Mouse (Mus musculus) MEL (cell line): ENCODE results near the gene Ccdc155. TPM values are rescaled to one million over a fixed set of nuclear protein-coding genes. Genes with fewer than 3 reads are reported as not detected.

Source experiments
- DNase-seq: peaks from one replicate; pipeline ENCODE4 v3.0.0; 2011; ENCODE audit warnings: low read depth, low spot score
- H3K27ac ChIP-seq: 2 replicates; pipeline ENCODE4 v1.5.1; 2012; ENCODE audit warnings: low read depth, mild to moderate bottlenecking, control low read depth, low read length, moderate library complexity; ENCODE audit not compliant: control insufficient read depth
- H3K27me3 ChIP-seq, 2 experiments: fragments of 150-350 bp in 1 of 2; sonication (generic) in 1 of 2; 2 replicates each; pipeline ENCODE4 v1.6.1; 2012; ENCODE audit warnings: low read length in 2 of 2, mild to moderate bottlenecking in 2 of 2, improper control_type of control experiment in 1 of 2, moderate library complexity in 1 of 2; ENCODE audit not compliant: insufficient read depth in 2 of 2, control insufficient read depth in 1 of 2
- H3K36me3 ChIP-seq, 2 experiments: 2 replicates each; pipeline ENCODE4 v1.6.1; 2012 to 2014; ENCODE audit warnings: low read length in 2 of 2, improper control_type of control experiment in 1 of 2, inconsistent platforms in 1 of 2, mild to moderate bottlenecking in 1 of 2; ENCODE audit not compliant: insufficient read depth in 2 of 2, control insufficient read depth in 1 of 2
- H3K4me1 ChIP-seq, 2 experiments: fragments of 150-350 bp in 1 of 2; sonication (generic) in 1 of 2; 2 replicates each; pipeline ENCODE4 v1.6.1; 2012; ENCODE audit warnings: low read length in 2 of 2, improper control_type of control experiment in 1 of 2, mild to moderate bottlenecking in 1 of 2; ENCODE audit not compliant: insufficient read depth in 2 of 2, control insufficient read depth in 1 of 2
- H3K4me3 ChIP-seq, 2 experiments: fragments of 150-350 bp in 1 of 2; sonication (generic) in 1 of 2; 2 replicates each; pipeline ENCODE4 v1.5.1; 2012; ENCODE audit warnings: low read depth in 2 of 2, low read length in 2 of 2, mild to moderate bottlenecking in 2 of 2, moderate library complexity in 2 of 2, control low read depth in 1 of 2, improper control_type of control experiment in 1 of 2; ENCODE audit not compliant: control insufficient read depth in 1 of 2, insufficient read depth in 1 of 2
- H3K79me2 ChIP-seq: 2 replicates; pipeline ENCODE4 v1.6.1; 2012; ENCODE audit warnings: mild to moderate bottlenecking, low read length, moderate library complexity; ENCODE audit not compliant: control insufficient read depth, poor library complexity, insufficient read depth
- H3K9ac ChIP-seq: 2 replicates; pipeline ENCODE4 v1.6.1; 2012; ENCODE audit warnings: low read depth, mild to moderate bottlenecking, control low read depth, low read length, moderate library complexity; ENCODE audit not compliant: control insufficient read depth, poor library complexity, severe bottlenecking
- H3K9me3 ChIP-seq: fragments of 150-350 bp; sonication (generic); replicated peaks from 2 replicates; pipeline ENCODE4 v1.6.1; 2012; ENCODE audit warnings: mild to moderate bottlenecking, low read length, improper control_type of control experiment, moderate library complexity; ENCODE audit not compliant: insufficient read depth
- CHD2 ChIP-seq: IDR thresholded peaks from 2 replicates; pipeline ENCODE4 v1.6.1; 2011; ENCODE audit warnings: low read length, improper control_type of control experiment
- ELF1 ChIP-seq: IDR thresholded peaks from 2 replicates; pipeline ENCODE4 v1.6.1; 2014; ENCODE audit warnings: low read depth, mild to moderate bottlenecking, inconsistent platforms, low read length, improper control_type of control experiment, moderate library complexity
- EP300 ChIP-seq, 2 experiments: IDR thresholded peaks; 2 replicates each; pipeline ENCODE4 v1.6.1; 2011; ENCODE audit warnings: improper control_type of control experiment in 2 of 2, low read length in 2 of 2, low read depth in 1 of 2, mild to moderate bottlenecking in 1 of 2
- GATA1 ChIP-seq: IDR thresholded peaks from 2 replicates; pipeline ENCODE4 v1.6.1; 2011; ENCODE audit warnings: low read depth, low read length, improper control_type of control experiment
- KAT2A ChIP-seq: conservative IDR thresholded peaks from 2 replicates; pipeline ENCODE4 v1.6.1; 2012; ENCODE audit warnings: low read depth, low read length, improper control_type of control experiment, inconsistent platforms
- MAFK ChIP-seq: IDR thresholded peaks from 2 replicates; pipeline ENCODE4 v1.6.1; 2011; ENCODE audit warnings: low read depth, mild to moderate bottlenecking, low read length, improper control_type of control experiment, borderline replicate concordance
- MAX ChIP-seq: IDR thresholded peaks from 2 replicates; pipeline ENCODE4 v1.6.1; 2011; ENCODE audit warnings: low read length, improper control_type of control experiment
- MAZ ChIP-seq: IDR thresholded peaks from 2 replicates; pipeline ENCODE4 v1.6.1; 2012; ENCODE audit warnings: low read depth, mild to moderate bottlenecking, inconsistent platforms, low read length, improper control_type of control experiment
- MEF2A ChIP-seq: IDR thresholded peaks from 2 replicates; pipeline ENCODE4 v1.6.1; 2014; ENCODE audit warnings: low read depth, mild to moderate bottlenecking, inconsistent platforms, low read length, improper control_type of control experiment; ENCODE audit not compliant: poor library complexity, insufficient replicate concordance, severe bottlenecking; ENCODE audit errors: extremely low read depth
- MYB ChIP-seq: IDR thresholded peaks from 2 replicates; pipeline ENCODE4 v1.6.1; 2011; ENCODE audit warnings: mild to moderate bottlenecking, low read depth, low read length, improper control_type of control experiment
- MYC ChIP-seq: IDR thresholded peaks from 2 replicates; pipeline ENCODE4 v1.6.1; 2011; ENCODE audit warnings: low read depth, mild to moderate bottlenecking, low read length, improper control_type of control experiment, moderate library complexity
- POLR2AphosphoS2 ChIP-seq: IDR thresholded peaks from 2 replicates; pipeline ENCODE4 v1.6.1; 2011; ENCODE audit warnings: low read length, improper control_type of control experiment
- POLR2AphosphoS5 ChIP-seq: IDR thresholded peaks from 2 replicates; pipeline ENCODE4 v1.6.1; 2012; ENCODE audit warnings: low read depth, borderline replicate concordance, mild to moderate bottlenecking, inconsistent platforms, low read length, moderate library complexity, mixed read lengths
- RCOR1 ChIP-seq: IDR thresholded peaks from 2 replicates; pipeline ENCODE4 v1.6.1; 2012; ENCODE audit warnings: low read depth, mild to moderate bottlenecking, inconsistent platforms, low read length, improper control_type of control experiment
- TBP ChIP-seq: IDR thresholded peaks from 2 replicates; pipeline ENCODE4 v1.8.0; 2011; ENCODE audit warnings: low read depth, low read length, improper control_type of control experiment
- TCF12 ChIP-seq: IDR thresholded peaks from 2 replicates; pipeline ENCODE4 v1.6.1; 2014; ENCODE audit warnings: low read depth, mild to moderate bottlenecking, inconsistent platforms, low read length, improper control_type of control experiment, moderate library complexity
- UBTF ChIP-seq: IDR thresholded peaks from 2 replicates; pipeline ENCODE4 v1.6.1; 2012; ENCODE audit warnings: low read depth, mild to moderate bottlenecking, inconsistent platforms, low read length, improper control_type of control experiment, moderate library complexity, borderline replicate concordance; ENCODE audit not compliant: insufficient read depth
- USF2 ChIP-seq, 2 experiments: IDR thresholded peaks; 2 replicates each; pipeline ENCODE4 v1.6.1; 2011 to 2012; ENCODE audit warnings: improper control_type of control experiment in 2 of 2, low read length in 2 of 2, borderline replicate concordance in 1 of 2, inconsistent platforms in 1 of 2, low read depth in 1 of 2, mild to moderate bottlenecking in 1 of 2; ENCODE audit not compliant: insufficient read depth in 1 of 2
- ZKSCAN1 ChIP-seq: IDR thresholded peaks from 2 replicates; pipeline ENCODE4 v1.6.1; 2012; ENCODE audit warnings: low read depth, mild to moderate bottlenecking, inconsistent platforms, low read length, improper control_type of control experiment, moderate library complexity
- polyA plus RNA-seq, 2 experiments: library from polyadenylated mRNA; stranded (reverse) in 1 of 2; unstranded in 1 of 2; fragments of >175 nt in 1 of 2; fragments of >200 nt in 1 of 2; gene quantifications; 2 replicates each; pipeline versions ENCODE4 v1.2.1 to v1.2.4; 2012; ENCODE audit warnings: low replicate concordance in 2 of 2, low read depth in 1 of 2; ENCODE audit not compliant: insufficient read length in 2 of 2, insufficient read depth in 1 of 2, missing spikeins in 1 of 2
- total RNA-seq: library from RNA; depleted of rRNA; stranded (reverse); fragments of 300-350 nt; gene quantifications from 2 replicates; pipeline ENCODE4 v1.2.3, GENCODE M21; 2012

Ccdc155 gene
- total and polyA plus RNA-seq, 3 experiments: 0.27 to 0.38 TPM; not detected in 1

DNA sequence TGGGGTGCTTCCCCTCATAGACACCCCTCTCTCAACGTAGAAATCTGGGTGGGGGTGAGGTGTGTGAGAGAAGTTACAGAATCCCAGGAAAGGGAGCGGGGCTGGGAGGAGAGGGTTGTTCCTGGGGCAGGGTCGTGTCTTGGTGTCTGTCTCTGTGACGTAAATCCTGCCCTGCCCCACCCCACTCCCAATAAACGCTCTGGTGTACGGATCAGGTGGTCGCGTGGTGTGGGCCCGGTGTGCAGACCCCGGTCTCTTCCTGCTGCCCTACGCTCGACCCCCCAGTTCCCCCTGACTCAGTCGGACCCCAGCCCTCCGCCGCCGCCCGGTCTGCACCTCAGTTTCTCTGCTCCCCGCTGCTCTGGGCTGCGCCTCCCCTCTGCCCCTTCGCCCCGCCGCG is 28.8 kb downstream of the Ccdc155 start:
- H3K27ac ChIP-seq: no peak overlapping the region
- TF ChIP-seq MAX (no peak), MAZ (no peak), POLR2AphosphoS2 (no peak), CHD2 (no peak), MYB (no peak), GATA1 (no peak), TBP (no peak), USF2 (IDR thresholded peaks at IDR 0.05; ENCODE audit: borderline replicate concordance in 1 of 2, insufficient read depth in 1 of 2, low read depth in 1 of 2, low read length in 2 of 2) (no peak), TCF12 (no peak), MAFK (no peak), EP300 (IDR thresholded peaks at IDR 0.05; ENCODE audit: low read depth in 1 of 2, low read length in 2 of 2) (no peak), MEF2A (no peak), POLR2AphosphoS5 (no peak), ZKSCAN1 (no peak), RCOR1 (no peak), ELF1 (no peak), KAT2A (no peak), UBTF (no peak), MYC (no peak)
- no peaks in the 10 kb centered on the region for H3K36me3 ChIP-seq
- no peaks in the 10 kb centered on the region for H3K4me1 ChIP-seq
- no peaks in the 10 kb centered on the region for H3K9me3 ChIP-seq
- H3K27me3 ChIP-seq: no peaks in the 10 kb centered on the region
- DNase-seq: no peak
- H3K4me3 ChIP-seq: no peak overlapping the region
- H3K9ac ChIP-seq: no peak overlapping the region
- H3K79me2 ChIP-seq: no peaks in the 10 kb centered on the region

DNA sequence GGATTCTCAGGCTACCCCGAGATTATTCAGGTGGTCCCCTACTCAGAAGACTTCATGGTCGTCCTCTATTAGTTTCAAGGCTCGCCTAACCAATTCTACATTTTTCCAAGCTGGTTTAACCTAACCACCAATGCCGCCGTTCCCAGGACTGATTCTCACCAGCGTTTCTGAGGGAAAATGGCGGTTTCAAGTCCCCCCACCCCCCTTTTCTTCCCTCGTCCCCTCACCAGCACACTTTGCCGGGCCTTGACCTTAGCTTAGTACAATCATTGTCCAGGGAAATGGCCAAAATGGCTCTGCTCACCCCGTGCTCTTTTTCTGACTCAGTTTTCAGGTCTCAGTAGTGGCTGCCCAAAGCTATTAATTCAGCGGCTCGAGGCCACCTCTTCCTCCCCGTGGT is 29.3 kb downstream of the Ccdc155 start:
- Histone ChIP-seq H3K27me3 (no peaks in the 10 kb centered on the region), H3K9ac (no peak overlapping the region)

More for the DNA sequence above, 29.3 kb downstream of the Ccdc155 start:
- H3K4me1 ChIP-seq: no peaks in the 10 kb centered on the region
- no peaks in the 10 kb centered on the region for H3K9me3 ChIP-seq
- no peak overlapping the region for H3K27ac ChIP-seq
- H3K79me2 ChIP-seq: no peaks in the 10 kb centered on the region
- TF ChIP-seq EP300 (IDR thresholded peaks at IDR 0.05; ENCODE audit: low read depth in 1 of 2, low read length in 2 of 2) (no peak), MYC (no peak)
- no peak overlapping the region for H3K4me3 ChIP-seq
- no peaks in the 10 kb centered on the region for H3K36me3 ChIP-seq
- no peak for DNase-seq
